Mouse (Mus musculus) gastrocnemius, adult 2 months (tissue): ENCODE data around the gene Atl1. TPM values are rescaled to one million over a fixed set of nuclear protein-coding genes. Genes with fewer than 3 reads are reported as not detected.

ENCODE experiments used
- DNase-seq: peaks from one replicate; pipeline ENCODE4 v3.0.0; 2022
- H3K27ac ChIP-seq: fragments of 200-600 bp; 2 replicates; pipeline ENCODE4 v1.8.1; 2022; ENCODE audit warnings: mild to moderate bottlenecking
- H3K4me3 ChIP-seq: fragments of 200-600 bp; 2 replicates; pipeline ENCODE4 v1.8.1; 2022; ENCODE audit warnings: mild to moderate bottlenecking, moderate library complexity
- CTCF ChIP-seq: fragments of 200-600 bp; IDR thresholded peaks from 2 replicates; pipeline ENCODE4 v1.8.1; 2022; ENCODE audit warnings: antibody characterized with exemption, mild to moderate bottlenecking, moderate library complexity
- intact Hi-C: fragments of 180-260 bp; cut with DNase I; formaldehyde crosslinking; loops from one replicate; pipeline ENCODE4 v1.15.1; 2025
- total RNA-seq, 2 experiments: library from RNA; stranded (reverse); gene quantifications; 2 replicates each; pipeline ENCODE4 v1.2.3; 2021

Atl1 gene
- total RNA-seq, 2 experiments from 2014 or later: 2.1 to 2.2 TPM

DNA sequence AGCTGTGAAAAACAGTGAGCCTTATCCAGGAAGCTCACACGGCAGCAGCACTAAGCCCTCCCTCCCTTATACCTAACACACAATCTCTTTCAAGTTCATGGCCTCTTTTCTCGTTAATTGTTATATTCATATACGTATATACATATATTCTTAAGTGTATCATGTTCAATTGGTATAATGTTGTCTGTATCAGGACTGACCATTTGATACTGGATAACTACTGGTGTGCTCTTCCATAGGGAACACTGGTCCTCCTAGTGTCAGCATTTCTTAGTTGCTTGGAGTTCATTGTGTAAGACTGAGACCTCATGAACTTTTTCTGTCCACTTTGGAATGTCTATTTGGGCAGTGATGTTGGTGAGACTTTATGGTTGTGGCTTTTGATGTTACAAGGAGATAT lies 30.7 kb downstream of the Atl1 start:
- intact Hi-C loops: loop anchor here (10.0 kb wide), 1 partner anchor 222 kb away; no protein-coding TSS in a partner anchor
- Histone ChIP-seq H3K27ac (no peak overlapping the region), H3K4me3 (no peak overlapping the region)
- TF ChIP-seq CTCF: peak; percentile 37
- no peak for DNase-seq

DNA sequence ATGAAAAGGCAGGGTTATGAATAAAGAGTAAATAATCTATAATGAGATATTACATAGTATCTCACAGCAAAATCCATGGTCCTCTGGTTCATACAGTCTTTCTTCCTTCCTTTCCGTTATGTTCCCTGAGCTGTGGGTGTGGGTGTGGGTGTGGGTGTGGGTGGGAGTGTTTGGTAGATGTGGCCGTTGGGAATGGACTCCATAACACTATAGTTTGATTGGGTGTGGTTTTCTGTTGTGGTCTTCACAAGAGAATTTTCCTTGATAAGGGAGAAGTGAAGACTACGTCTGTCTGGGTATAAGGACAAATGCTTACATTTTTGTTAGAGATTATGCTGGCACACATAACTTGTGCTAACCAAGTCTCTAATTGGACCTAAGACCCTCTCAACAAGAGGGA lies 31.2 kb downstream of the Atl1 start:
- intact Hi-C loops: loop anchor here (2.0 to 10.0 kb wide), 2 partner anchors 139 to 221 kb away; no protein-coding TSS in a partner anchor
- DNase-seq: no peak
- Histone ChIP-seq H3K27ac (no peak overlapping the region), H3K4me3 (no peak overlapping the region)
- TF ChIP-seq CTCF: no peak

GRCm38 (mm10) chr12:69924012-69924411 lies 31.6 kb downstream of the Atl1 start:
- TF ChIP-seq CTCF: peak; percentile 75
- H3K27ac ChIP-seq: no peak overlapping the region
- intact Hi-C loops: loop anchor here (2.0 to 10.0 kb wide), 2 partner anchors 139 to 221 kb away; no protein-coding TSS in a partner anchor
- DNase-seq: peak; percentile 29
- no peak overlapping the region for H3K4me3 ChIP-seq

GRCm38 (mm10) chr12:69926716-69927115 lies 34.3 kb downstream of the Atl1 start:
- Histone ChIP-seq H3K4me3 (no peak overlapping the region), H3K27ac (no peak overlapping the region)
- no peak for TF ChIP-seq CTCF
- intact Hi-C loops: loop anchor here (10.0 kb wide), 1 partner anchor 218 kb away; no protein-coding TSS in a partner anchor
- DNase-seq: no peak

- no peak for TF ChIP-seq CTCF
- intact Hi-C loops: no loop called here
- no peak overlapping the region for H3K4me3 ChIP-seq
- no peak for DNase-seq
- no peak overlapping the region for H3K27ac ChIP-seq
Observed at GRCm38 (mm10) chr12:69937731-69938130, 45.3 kb downstream of the Atl1 start.

GRCm38 (mm10) chr12:69939291-69939690 lies 46.9 kb downstream of the Atl1 start:
- intact Hi-C loops: no loop called here
- H3K27ac ChIP-seq: no peak overlapping the region
- DNase-seq: no peak
- TF ChIP-seq CTCF: peak; percentile 47
- H3K4me3 ChIP-seq: no peak overlapping the region

GRCm38 (mm10) chr12:69941655-69942329 lies 49.4 kb downstream of the Atl1 start:
- TF ChIP-seq CTCF: no peak
- intact Hi-C loops: no loop called here
- Histone ChIP-seq H3K27ac (no peak overlapping the region), H3K4me3 (no peak overlapping the region)
- no peak for DNase-seq

- no peak for DNase-seq
- Histone ChIP-seq H3K27ac (no peak overlapping the region), H3K4me3 (no peak overlapping the region)
- intact Hi-C loops: no loop called here
- no peak for TF ChIP-seq CTCF
Observed at GRCm38 (mm10) chr12:69945861-69946260, 53.4 kb downstream of the Atl1 start.

DNA sequence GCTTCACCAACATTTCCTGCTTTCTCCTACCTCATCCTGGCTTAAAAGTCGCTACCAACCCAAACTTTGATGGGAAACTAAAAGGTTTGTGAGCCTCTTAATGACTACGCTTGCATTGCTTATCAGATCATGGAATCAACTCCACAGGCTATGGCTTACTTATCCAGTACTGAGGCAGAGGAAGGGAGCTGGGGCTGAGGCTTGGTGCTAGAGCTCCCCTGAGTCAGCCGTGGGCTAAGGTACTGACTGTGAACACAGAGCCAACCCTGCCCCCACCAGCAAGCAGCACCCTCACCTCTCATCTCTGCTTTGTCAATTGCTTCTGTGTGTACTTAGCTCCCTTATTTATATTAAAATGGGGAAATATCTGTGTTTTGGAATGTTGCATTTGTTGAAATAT lies 55.1 kb downstream of the Atl1 start:
- intact Hi-C loops: no loop called here
- no peak for DNase-seq
- no peak overlapping the region for H3K27ac ChIP-seq
- H3K4me3 ChIP-seq: no peak overlapping the region
- no peak for TF ChIP-seq CTCF

GRCm38 (mm10) chr12:69957378-69957777 lies 65.0 kb downstream of the Atl1 start:
- DNase-seq: no peak
- Histone ChIP-seq H3K4me3 (no peak overlapping the region), H3K27ac (no peak overlapping the region)
- TF ChIP-seq CTCF: no peak
- intact Hi-C loops: no loop called here

- intact Hi-C loops: loop anchor here (1.0 to 5.0 kb wide), 3 partner anchors 55 to 182 kb away; no protein-coding TSS in a partner anchor
- H3K27ac ChIP-seq: peak overlapping the region; percentile 32; the same call in 1 of the 2 replicates
- DNase-seq: peak; percentile 86
- peak; percentile 91 for TF ChIP-seq CTCF
- no peak overlapping the region for H3K4me3 ChIP-seq
Observed at GRCm38 (mm10) chr12:69962468-69962867, 70.1 kb downstream of the Atl1 start.

DNA sequence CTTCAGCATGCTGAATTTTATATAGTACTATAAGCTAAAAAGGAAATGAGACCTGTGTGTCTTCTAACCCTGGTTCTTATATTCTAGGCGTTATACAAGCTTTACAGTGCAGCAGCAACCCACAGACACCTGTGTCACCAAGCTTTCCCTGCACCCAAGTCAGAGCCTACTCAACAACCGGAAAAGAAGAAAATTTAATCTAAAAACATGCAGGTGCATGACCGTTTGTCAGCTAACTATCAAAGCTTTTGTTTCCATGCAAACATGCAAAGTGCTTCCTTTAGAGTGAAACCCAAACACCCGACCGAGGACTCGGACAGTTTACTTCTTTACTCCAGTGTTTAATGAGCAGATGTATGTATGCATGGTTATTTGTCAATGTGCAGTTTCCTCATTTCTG lies 70.7 kb downstream of the Atl1 start:
- Histone ChIP-seq H3K27ac (no peak overlapping the region), H3K4me3 (no peak overlapping the region)
- TF ChIP-seq CTCF: no peak
- no peak for DNase-seq
- intact Hi-C loops: loop anchor here (2.0 to 5.0 kb wide), 2 partner anchors 54 to 182 kb away; no protein-coding TSS in a partner anchor

DNA sequence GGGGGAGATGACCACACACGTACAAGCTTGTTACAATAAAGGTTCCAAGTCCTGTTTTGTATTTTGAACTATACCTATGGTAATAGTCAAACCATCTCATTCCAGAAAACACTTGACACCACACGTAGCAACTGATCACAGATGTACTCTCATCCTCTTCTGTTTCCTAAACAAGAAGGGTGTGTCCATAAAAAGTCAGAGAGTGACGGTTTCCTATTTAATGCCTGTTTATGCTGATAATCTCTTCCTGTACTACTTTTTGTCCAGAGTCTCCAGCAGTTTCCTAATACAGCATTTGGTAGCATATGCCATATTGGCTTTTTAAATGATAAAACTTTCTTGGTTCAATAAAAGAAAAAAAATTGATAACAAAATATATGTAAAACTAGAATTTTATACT lies 73.2 kb downstream of the Atl1 start:
- intact Hi-C loops: no loop called here
- Histone ChIP-seq H3K4me3 (no peak overlapping the region), H3K27ac (peak overlapping the region; percentile 79)
- TF ChIP-seq CTCF: no peak
- DNase-seq: no peak

DNA sequence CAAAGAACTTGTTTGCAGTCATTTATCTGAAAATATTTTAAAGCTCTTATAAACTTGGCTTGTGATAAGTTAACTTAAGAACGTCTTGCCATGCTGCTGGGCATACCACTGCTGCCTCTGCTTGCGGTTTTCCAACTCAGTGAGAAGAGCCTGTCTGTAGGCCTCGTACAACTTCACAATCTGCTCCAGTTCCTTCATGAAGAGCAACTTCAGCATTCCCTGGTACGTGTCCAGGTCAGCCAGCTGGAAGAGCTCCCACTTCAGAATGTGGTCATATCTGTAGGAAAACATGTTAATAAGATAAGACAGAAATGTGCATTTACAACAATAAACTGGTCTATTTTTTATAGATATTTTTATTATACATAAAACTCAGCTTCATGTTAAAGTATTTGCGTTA lies 73.7 kb downstream of the Atl1 start:
- intact Hi-C loops: no loop called here
- Histone ChIP-seq H3K27ac (peak overlapping the region; percentile 79), H3K4me3 (no peak overlapping the region)
- DNase-seq: peak; percentile 57
- TF ChIP-seq CTCF: no peak
